Mouse (Mus musculus) embryonic facial prominence, embryonic 10.5 days (tissue): Measurements from ENCODE around the gene Inpp5d. TPM values are rescaled to one million over a fixed set of nuclear protein-coding genes. Genes with fewer than 3 reads are reported as not detected.

Source experiments
- DNase-seq: peaks from one replicate; pipeline ENCODE4 v3.0.0-alpha.2; 2017; ENCODE audit warnings: low spot score
- H3K27ac ChIP-seq: fragments of 300-500 bp; sonication (generic); replicated peaks from 2 replicates; pipeline ENCODE4 v1.5.1; 2016; ENCODE audit warnings: mild to moderate bottlenecking
- H3K27me3 ChIP-seq: fragments of 300-500 bp; sonication (generic); replicated peaks from 2 replicates; pipeline ENCODE4 v1.6.1; 2016; ENCODE audit warnings: low read depth, mild to moderate bottlenecking; ENCODE audit not compliant: poor library complexity, severe bottlenecking
- H3K36me3 ChIP-seq: fragments of 300-500 bp; sonication (generic); replicated peaks from 2 replicates; pipeline ENCODE4 v1.6.1; 2016; ENCODE audit warnings: mild to moderate bottlenecking, moderate library complexity
- H3K4me1 ChIP-seq: fragments of 300-500 bp; sonication (generic); 2 replicates; pipeline ENCODE4 v1.6.1; 2016
- H3K4me3 ChIP-seq: fragments of 300-500 bp; sonication (generic); 2 replicates; pipeline ENCODE4 v1.5.1; 2016; ENCODE audit warnings: mild to moderate bottlenecking, moderate library complexity
- H3K9me3 ChIP-seq: fragments of 300-500 bp; sonication (generic); 2 replicates; pipeline ENCODE4 v1.6.1; 2016; ENCODE audit warnings: mild to moderate bottlenecking
- WGBS: fragments of 180-500 bp; shearing (Covaris S2); methylation state at CpG from one replicate; pipeline ENCODE4 v1.1.7; 2016; 5-methylcytosine and 5-hydroxymethylcytosine counted together
- polyA plus RNA-seq: library from polyadenylated mRNA; unstranded; fragments of >200 nt; fragmentation: Nextera tagmentation; extraction: Ambion mirVana; gene quantifications from 2 replicates; pipeline ENCODE4 v1.2.1, GENCODE M21; 2016

Inpp5d gene
- polyA plus RNA-seq, 1 experiment from 2014 or later, result 4.0 TPM

GRCm38 (mm10) chr1:87730271-87730670, 110.2 kb downstream of the Inpp5d start:
- Histone ChIP-seq H3K36me3 (no peaks in the 10 kb centered on the region), H3K9me3 (no peaks in the 10 kb centered on the region), H3K27ac (no peak overlapping the region), H3K4me1 (no peaks in the 10 kb centered on the region), H3K27me3 (no peaks in the 10 kb centered on the region), H3K4me3 (no peak overlapping the region)
- 85% methylated on average over 7 of the region's 7 CpGs for WGBS
- DNase-seq, result no peak

DNA sequence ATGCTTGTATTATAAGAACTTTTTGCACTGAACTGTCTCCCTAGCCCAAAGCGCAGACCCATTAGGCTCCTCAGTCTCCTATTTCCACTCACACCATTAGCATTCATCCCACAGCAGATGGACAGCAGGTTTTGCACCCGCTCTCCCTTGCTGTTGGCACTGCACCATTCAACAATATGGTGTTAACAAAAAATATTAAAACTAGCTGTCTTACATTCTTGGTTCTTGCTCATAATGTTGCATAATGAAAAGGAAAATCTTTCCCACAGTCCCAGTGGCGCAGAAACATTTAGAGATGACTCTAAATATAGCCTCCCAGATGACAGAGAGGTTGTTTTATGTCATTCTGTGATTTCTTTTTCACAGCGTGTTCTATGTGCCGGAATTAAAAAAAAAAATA, 113.1 kb downstream of the Inpp5d start:
- Histone ChIP-seq H3K4me1 (no peaks in the 10 kb centered on the region), H3K27ac (no peak overlapping the region), H3K9me3 (no peaks in the 10 kb centered on the region), H3K4me3 (no peak overlapping the region), H3K27me3 (no peaks in the 10 kb centered on the region), H3K36me3 (no peaks in the 10 kb centered on the region)
- no peak for DNase-seq
- WGBS, result 91% methylated on average over 5 of the region's 5 CpGs

- DNase-seq, result no peak
- no peak overlapping the region for H3K27ac ChIP-seq
- 83% methylated on average over 3 of the region's 3 CpGs for WGBS
- no peaks in the 10 kb centered on the region for H3K9me3 ChIP-seq
- H3K4me3 ChIP-seq, result no peak overlapping the region
- no peaks in the 10 kb centered on the region for H3K36me3 ChIP-seq
- no peaks in the 10 kb centered on the region for H3K4me1 ChIP-seq
- no peaks in the 10 kb centered on the region for H3K27me3 ChIP-seq
Measured at GRCm38 (mm10) chr1:87734153-87734552, 114.0 kb downstream of the Inpp5d start.

- no peaks in the 10 kb centered on the region for H3K9me3 ChIP-seq
- H3K27me3 ChIP-seq, result no peaks in the 10 kb centered on the region
- H3K36me3 ChIP-seq, result no peaks in the 10 kb centered on the region
- no peaks in the 10 kb centered on the region for H3K4me1 ChIP-seq
- 85% methylated on average over 6 of the region's 6 CpGs for WGBS
- no peak overlapping the region for H3K27ac ChIP-seq
- no peak for DNase-seq
- H3K4me3 ChIP-seq, result no peak overlapping the region
Measured at GRCm38 (mm10) chr1:87740584-87741290, 120.6 kb downstream of the Inpp5d start.

GRCm38 (mm10) chr1:87749360-87749973, 129.4 kb downstream of the Inpp5d start:
- Histone ChIP-seq H3K4me1 (no peaks in the 10 kb centered on the region), H3K4me3 (no peak overlapping the region), H3K27ac (no peak overlapping the region), H3K9me3 (no peaks in the 10 kb centered on the region), H3K27me3 (no peaks in the 10 kb centered on the region), H3K36me3 (no peaks in the 10 kb centered on the region)
- DNase-seq, result no peak

DNA sequence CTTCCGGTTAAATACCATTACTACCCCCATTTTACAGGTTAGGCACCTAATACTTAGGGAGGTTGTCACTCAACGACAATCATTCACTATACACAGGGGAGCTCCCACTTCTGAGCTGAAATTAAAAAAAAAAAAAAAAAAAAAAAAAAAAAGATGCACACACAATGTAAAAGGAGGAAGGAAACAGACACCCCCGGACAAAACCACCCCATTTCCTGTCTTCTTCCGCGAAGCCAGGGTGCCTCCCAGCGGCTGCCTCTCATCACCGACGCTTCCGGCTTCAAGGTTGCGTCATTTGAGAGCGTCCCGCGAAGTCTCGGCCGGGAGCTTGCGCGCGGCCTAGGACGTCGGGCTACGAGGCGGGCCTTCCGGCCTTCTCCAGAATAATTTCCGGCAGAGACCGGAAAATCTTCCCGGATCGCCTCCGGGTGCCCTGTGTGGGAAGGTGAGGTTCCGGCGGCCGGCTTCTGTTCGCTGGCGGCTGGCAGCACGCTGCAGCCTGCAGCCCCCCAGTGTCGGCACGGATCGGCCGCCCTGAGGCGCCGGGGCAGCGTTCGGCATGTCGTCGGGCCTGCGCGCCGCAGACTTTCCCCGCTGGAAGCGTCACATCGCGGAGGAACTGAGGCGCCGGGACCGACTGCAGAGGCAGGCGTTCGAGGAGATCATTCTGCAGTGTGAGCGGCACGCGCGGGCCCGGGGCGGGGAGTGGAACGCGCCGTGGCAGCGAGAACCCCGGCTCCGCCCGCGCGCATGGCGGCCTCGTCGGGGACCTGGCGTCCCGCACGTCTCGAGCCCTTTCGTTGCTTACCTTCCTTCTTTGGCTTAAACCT, 135.7 kb downstream of the Inpp5d start, which contains the start of gene Atg16l1:
TSS of gene Atg16l1 (plus strand) at position 230 of the 830 bp plus-strand sequence.
- peak; percentile 93 for DNase-seq
- Histone ChIP-seq H3K4me1 (peaks cover 11% of the 10 kb centered on the region), H3K4me3 (peak within 1 kb of the TSS; percentile 85), H3K36me3 (peaks cover 28% of the 10 kb centered on the region), H3K9me3 (no peaks in the 10 kb centered on the region), H3K27ac (peak within 1 kb of the TSS; percentile 92), H3K27me3 (no peaks in the 10 kb centered on the region)
- WGBS, result 1% methylated on average over 79 of the region's 79 CpGs

GRCm38 (mm10) chr1:87763821-87764220, 143.7 kb downstream of the Inpp5d start:
- no peak overlapping the region for H3K4me3 ChIP-seq
- 90% methylated on average over 3 of the region's 3 CpGs for WGBS
- no peaks in the 10 kb centered on the region for H3K4me1 ChIP-seq
- DNase-seq, result no peak
- no peaks in the 10 kb centered on the region for H3K27me3 ChIP-seq
- H3K9me3 ChIP-seq, result no peaks in the 10 kb centered on the region
- peaks cover 98% of the 10 kb centered on the region for H3K36me3 ChIP-seq
- H3K27ac ChIP-seq, result no peak overlapping the region

GRCm38 (mm10) chr1:87765741-87766140, 145.6 kb downstream of the Inpp5d start:
- H3K36me3 ChIP-seq, result peaks cover 96% of the 10 kb centered on the region

GRCm38 (mm10) chr1:87766233-87766632, 146.1 kb downstream of the Inpp5d start:
- Histone ChIP-seq H3K36me3 (peaks cover 97% of the 10 kb centered on the region), H3K4me1 (no peaks in the 10 kb centered on the region), H3K27me3 (no peaks in the 10 kb centered on the region), H3K9me3 (no peaks in the 10 kb centered on the region), H3K27ac (no peak overlapping the region), H3K4me3 (no peak overlapping the region)
- WGBS, result 89% methylated on average over 3 of the region's 3 CpGs
- peak; percentile 14 for DNase-seq

More at GRCm38 (mm10) chr1:87765741-87766140, 145.6 kb downstream of the Inpp5d start:
- 89% methylated on average over 2 of the region's 2 CpGs for WGBS
- Histone ChIP-seq H3K4me3 (no peak overlapping the region), H3K27me3 (no peaks in the 10 kb centered on the region), H3K4me1 (no peaks in the 10 kb centered on the region), H3K27ac (no peak overlapping the region), H3K9me3 (no peaks in the 10 kb centered on the region)
- DNase-seq, result no peak

- no peak overlapping the region for H3K27ac ChIP-seq
- peaks cover 98% of the 10 kb centered on the region for H3K36me3 ChIP-seq
- 98% methylated on average over 2 of the region's 2 CpGs for WGBS
Measured at GRCm38 (mm10) chr1:87769263-87769662, 149.2 kb downstream of the Inpp5d start.

More at GRCm38 (mm10) chr1:87769263-87769662, 149.2 kb downstream of the Inpp5d start:
- DNase-seq, result no peak
- H3K27me3 ChIP-seq, result no peaks in the 10 kb centered on the region
- no peaks in the 10 kb centered on the region for H3K9me3 ChIP-seq
- no peaks in the 10 kb centered on the region for H3K4me1 ChIP-seq
- no peak overlapping the region for H3K4me3 ChIP-seq
